Mouse (Mus musculus): ENCODE data around the gene Rfx1.

Gene Rfx1

GRCm38 (mm10) chr8:84089277-84089676, 22.6 kb downstream of the Rfx1 start:
- no peak for DNase-seq (ENCODE audit: low spot score in 2 of 2)

DNA sequence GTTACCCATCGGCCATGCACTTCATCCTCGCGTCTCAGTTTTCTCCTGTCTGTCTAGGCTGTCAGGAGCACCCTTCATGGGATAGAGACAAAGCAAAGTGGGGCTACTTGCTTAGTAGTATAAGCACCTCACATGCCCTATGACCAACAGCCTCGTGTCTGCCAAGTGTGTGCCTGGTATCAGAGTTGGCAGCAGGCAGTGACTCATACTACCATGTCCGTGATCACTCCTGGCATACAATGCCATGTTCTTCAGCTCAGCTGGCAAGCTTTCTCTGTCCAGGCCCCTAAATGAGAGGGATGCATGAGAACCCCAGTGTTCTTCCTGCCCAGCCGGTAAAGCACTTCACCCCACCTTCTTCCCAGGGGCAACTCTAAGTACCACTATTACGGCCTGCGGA, 24.0 kb downstream of the Rfx1 start:
- no peak for DNase-seq (ENCODE audit: low spot score in 2 of 2)

GRCm38 (mm10) chr8:84096061-84096460, 29.4 kb downstream of the Rfx1 start:
- DNase-seq (ENCODE audit: low spot score in 2 of 2): no peak

- no peak for DNase-seq (ENCODE audit: low spot score in 2 of 2)
These were observed 31.7 kb downstream of the Rfx1 start for GRCm38 (mm10) chr8:84098376-84098775.

DNA sequence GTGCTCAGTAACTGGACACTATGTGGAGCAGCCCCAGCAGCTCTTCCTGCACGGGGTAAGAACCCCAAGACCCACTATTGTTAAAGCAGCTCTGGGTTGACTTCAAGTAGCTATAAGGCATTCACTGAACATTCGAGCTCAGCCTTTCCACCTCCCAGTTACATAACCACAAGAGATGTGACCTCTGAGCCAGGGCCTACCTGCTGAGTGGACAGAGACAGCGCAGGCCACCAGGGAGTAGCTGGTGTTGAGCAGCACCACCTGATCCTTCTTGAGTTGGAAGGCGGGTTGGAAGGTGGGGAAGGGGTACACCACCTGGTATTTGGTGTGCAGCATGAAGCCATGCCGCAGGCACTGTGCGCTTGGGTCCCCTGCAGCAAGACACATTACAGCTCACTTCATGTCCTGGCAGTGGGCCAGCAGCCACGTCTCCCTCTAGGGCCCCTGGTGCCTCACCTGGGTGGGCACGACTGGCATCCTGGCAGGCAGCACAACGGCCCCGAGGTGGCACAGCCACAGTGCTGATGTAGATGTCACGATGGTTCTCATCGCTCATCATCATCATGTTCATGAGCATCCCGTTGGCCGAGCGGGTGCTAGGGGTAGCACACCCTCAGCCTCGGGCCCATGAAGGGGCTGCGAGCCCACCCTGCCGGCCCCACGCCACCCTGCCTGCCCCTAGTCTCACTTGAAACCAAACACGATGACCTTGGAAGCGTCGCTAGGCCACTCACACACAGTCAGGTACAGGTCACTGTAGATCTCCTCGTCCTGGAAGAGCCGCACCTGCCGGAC, 35.0 kb downstream of the Rfx1 start:
- no peak for DNase-seq (ENCODE audit: low spot score in 2 of 2)

GRCm38 (mm10) chr8:84103601-84104000, 37.0 kb downstream of the Rfx1 start:
- peak in 1 of 2 experiments; percentile 25 for DNase-seq (ENCODE audit: low spot score in 2 of 2)

GRCm38 (mm10) chr8:84104221-84104620, 37.6 kb downstream of the Rfx1 start:
- DNase-seq (ENCODE audit: low spot score in 2 of 2): peak in 1 of 2 experiments; percentile 80

DNA sequence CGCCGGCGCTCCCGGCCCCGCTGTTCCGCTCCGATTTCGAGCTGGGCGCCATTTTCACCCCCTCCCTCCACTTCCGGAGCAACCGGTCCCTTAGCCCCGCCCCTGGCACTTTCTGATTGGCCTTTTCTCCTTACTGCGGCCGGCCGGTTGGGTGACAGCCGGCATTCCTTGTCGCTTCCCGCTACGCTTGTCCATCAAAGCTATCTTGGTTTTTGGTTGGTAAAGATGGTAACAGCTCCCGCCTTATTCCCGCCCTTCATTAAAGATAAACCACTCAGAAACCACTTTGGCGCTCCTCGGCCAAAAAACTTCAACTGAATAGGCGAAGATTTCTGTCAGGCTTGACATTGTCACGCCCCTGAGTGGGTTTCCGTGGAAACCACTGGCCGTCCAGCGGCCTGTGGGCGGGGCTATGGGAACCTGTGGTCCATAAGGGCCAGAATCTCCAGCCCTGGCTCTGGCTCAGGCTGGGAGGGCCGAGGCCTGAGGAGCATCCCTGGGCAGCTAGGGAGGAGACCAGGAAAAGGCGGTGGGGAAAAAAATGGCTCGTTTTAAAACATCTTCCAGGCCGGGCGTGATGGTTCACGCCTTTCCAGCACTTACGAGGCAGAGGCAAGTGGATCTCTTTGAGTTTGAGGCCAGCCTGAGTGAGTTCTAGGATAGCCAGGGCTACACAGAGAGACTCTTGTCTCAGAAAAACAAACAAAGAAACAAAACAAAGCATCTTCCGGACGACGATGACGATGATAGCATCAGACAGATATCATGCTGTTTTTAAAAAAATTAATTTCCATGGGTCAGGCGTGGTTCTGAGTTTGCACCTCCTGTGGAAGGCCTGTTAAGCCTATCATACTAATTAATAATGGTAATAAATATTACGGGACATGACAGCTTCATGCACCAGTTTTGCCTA, 38.3 kb downstream of the Rfx1 start, which contains the start of gene Dcaf15:
Gene Dcaf15 (minus strand): TSS at position 72 of the 913 bp plus-strand sequence.
- DNase-seq (ENCODE audit: low spot score in 2 of 2): peak; percentile 98 to 100

- DNase-seq (ENCODE audit: low spot score in 2 of 2): no peak
These were observed 39.0 kb downstream of the Rfx1 start for GRCm38 (mm10) chr8:84105676-84106075.

DNA sequence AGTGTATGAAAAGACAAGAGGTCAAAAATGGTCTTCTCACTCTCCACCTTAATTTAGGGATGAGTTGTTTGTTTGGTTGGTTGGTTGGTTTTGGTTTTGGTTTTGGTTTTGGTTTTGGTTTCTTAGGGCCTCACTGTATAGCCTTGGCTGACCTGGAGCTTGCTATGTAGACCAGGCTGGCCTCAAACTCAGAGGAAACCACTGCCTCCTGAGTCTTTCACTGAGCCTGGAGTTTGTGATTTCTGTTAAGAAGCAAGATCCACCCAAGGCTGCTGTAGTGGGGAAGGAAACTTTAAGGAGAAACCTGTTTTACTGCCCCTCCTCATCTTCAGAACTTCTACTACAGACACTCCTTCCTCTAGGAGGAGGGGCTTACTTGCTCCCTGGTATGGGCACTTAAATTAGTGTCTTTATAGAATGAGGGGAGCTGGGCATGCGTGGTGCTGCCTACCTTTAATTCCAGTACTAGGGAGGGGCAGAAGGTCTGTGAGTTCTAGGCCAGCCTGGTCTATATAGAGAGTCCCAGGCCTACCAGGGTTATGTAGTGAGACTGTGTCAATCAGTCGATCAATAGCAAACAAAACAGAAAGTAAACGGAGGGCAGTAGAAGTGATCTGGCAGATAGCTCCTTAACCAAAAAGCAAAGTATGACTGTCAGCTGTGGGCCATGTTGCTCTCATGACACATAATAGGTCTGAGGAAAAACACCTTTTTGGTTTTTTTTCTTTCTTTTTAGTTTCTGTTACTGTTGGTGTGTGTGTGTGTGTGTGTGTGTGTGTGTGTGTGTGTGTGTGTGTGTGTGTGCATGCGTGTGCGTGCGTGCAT, 39.8 kb downstream of the Rfx1 start:
- no peak for DNase-seq (ENCODE audit: low spot score in 2 of 2)

DNA sequence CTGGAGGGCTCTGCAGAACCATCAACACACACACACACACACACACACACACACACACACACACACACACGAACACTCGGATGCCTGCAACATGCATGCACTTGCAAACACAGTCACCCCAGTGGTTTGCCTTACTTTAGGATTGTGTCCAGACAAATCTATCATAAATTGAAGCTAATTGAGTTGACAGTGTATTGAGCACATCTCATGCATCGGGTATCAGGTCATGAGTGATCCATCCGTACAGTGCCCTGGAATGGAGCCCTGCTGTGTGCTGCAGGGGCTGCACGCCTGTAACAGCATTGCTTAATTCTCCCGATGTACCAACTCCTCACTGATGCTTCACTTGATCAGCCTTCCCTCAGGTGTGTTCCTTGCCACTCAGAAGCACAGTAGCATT, 49.0 kb downstream of the Rfx1 start:
- DNase-seq (ENCODE audit: low spot score in 2 of 2): no peak

- DNase-seq (ENCODE audit: low spot score in 2 of 2): no peak
These were observed 55.5 kb downstream of the Rfx1 start for GRCm38 (mm10) chr8:84122151-84122550.

GRCm38 (mm10) chr8:84125656-84126055, 59.0 kb downstream of the Rfx1 start, which contains the start of gene Podnl1:
Podnl1 (plus strand) TSS chr8:84125989.
- no peak for DNase-seq (ENCODE audit: low spot score in 2 of 2)

DNA sequence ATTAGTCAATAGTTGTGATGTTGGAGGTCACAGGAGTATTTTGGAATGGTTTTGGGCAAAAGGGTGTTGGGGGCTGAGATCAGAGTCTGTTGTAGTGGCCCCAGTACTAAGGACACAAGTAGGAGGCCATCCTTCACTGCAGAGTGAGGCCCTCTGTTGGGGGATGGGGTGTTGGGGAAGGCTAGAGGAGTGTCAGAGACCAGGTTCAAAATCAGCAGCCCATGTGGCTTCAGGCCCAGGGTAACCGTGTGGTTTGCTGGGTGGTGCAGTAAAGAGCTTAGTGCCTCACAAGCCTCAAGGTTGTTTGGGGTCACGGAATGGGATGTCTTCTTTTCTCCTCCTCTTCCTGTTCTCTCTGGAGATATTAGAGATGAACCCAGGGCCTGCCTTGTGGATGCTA, 60.1 kb downstream of the Rfx1 start:
- no peak for DNase-seq (ENCODE audit: low spot score in 2 of 2)

- peak in 1 of 2 experiments; percentile 31 for DNase-seq (ENCODE audit: low spot score in 2 of 2)
These were observed 60.7 kb downstream of the Rfx1 start for GRCm38 (mm10) chr8:84127202-84127901.

GRCm38 (mm10) chr8:84128277-84128676, 61.6 kb downstream of the Rfx1 start:
- DNase-seq (ENCODE audit: low spot score in 2 of 2): no peak

- no peak for DNase-seq (ENCODE audit: low spot score in 2 of 2)
These were observed 64.2 kb downstream of the Rfx1 start for GRCm38 (mm10) chr8:84130806-84131205.

- DNase-seq (ENCODE audit: low spot score in 2 of 2): no peak
These were observed 65.6 kb downstream of the Rfx1 start for GRCm38 (mm10) chr8:84132225-84132624.

- no peak for DNase-seq (ENCODE audit: low spot score in 2 of 2)
These were observed 71.2 kb downstream of the Rfx1 start for GRCm38 (mm10) chr8:84137848-84138247.

GRCm38 (mm10) chr8:84140838-84141237, 74.2 kb downstream of the Rfx1 start:
- no peak for DNase-seq (ENCODE audit: low spot score in 2 of 2)

- DNase-seq (ENCODE audit: low spot score in 2 of 2): no peak
These were observed 78.1 kb downstream of the Rfx1 start for GRCm38 (mm10) chr8:84144636-84145245.

Measured in spleen, postnatal 10 days (tissue).